Mouse (Mus musculus) large intestine, adult 2 months (tissue): ENCODE data around the gene Rybp. TPM values are rescaled to one million over a fixed set of nuclear protein-coding genes. Genes with fewer than 3 reads are reported as not detected.

ENCODE experiments used
- DNase-seq: peaks from one replicate; pipeline ENCODE4 v3.0.0-alpha.2; 2012; ENCODE audit warnings: low read depth, low spot score
- WGBS: fragments of 180-500 bp; shearing (Covaris S2); methylation state at CpG from one replicate; pipeline ENCODE4 v1.1.7; 2018; 5-methylcytosine and 5-hydroxymethylcytosine counted together
- polyA plus RNA-seq: library from polyadenylated mRNA; depleted of rRNA; stranded (reverse); fragments of >200 nt; gene quantifications from 2 replicates; pipeline ENCODE4 v1.2.3, GENCODE M21; 2012

The Rybp gene
- polyA plus RNA-seq, 1 experiment, result 20.6 TPM

DNA sequence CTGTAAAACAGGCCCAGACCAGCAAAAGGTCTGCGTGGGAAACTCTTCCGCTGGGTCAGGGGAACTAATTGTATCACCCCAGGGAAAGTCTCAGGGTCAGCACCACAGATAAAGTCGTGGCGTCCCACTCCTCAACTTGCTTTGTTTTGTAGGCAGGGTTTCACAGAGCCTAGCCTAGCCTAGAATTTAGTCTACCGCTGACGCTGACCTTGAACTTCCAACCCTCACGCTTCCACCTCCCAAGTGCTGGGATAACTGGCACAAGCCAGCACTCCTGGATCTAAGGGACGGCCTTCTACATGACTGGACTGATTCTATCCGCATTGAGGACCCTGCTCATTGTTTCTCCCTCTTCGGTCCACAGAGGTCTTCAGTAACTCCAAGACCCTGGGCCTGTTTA, 63.9 kb downstream of the Rybp start:
- 94% methylated on average over 10 of the region's 10 CpGs for WGBS
- no peak for DNase-seq

DNA sequence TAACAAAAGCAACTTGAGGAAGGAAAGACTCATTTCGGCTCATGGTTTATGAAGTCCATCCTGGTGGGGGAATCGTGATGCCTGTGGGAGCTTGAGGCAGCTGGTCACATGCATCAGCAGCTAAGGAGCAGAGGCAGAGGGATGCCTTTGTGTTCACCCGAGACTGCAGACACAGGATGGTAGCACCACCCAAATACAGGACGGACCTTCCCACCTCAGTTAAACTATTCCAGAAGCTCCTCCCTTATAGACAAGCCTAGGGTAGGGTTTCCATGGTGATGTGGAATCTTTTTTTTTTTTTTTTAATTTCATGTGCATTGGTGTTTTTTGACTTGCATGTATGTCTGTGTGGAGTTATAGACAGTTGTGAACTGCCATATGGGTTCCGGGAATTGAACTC, 64.4 kb downstream of the Rybp start:
- DNase-seq, result no peak
- WGBS, result 94% methylated on average over 5 of the region's 5 CpGs

DNA sequence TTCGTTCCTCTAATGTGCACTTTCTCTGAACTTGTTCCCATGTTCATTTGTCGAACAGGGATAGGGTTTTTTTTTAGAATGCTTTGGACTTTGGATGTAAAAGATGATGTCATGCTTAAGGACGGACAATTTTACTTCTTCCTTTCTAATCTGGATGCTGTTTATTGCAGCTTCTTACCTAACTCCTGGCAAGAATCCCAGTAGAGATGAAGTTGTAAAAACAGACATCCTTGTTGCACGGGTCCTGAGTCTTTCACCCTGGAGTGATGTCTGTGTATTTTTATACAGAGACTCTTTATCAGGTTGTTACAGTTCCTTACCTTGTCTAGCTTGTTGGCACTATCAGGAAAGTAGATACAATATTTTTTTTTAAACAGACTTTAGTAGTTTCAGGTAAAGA, 65.5 kb downstream of the Rybp start:
- 13% methylated on average over 4 of the region's 4 CpGs for WGBS
- peak; percentile 67 for DNase-seq

DNA sequence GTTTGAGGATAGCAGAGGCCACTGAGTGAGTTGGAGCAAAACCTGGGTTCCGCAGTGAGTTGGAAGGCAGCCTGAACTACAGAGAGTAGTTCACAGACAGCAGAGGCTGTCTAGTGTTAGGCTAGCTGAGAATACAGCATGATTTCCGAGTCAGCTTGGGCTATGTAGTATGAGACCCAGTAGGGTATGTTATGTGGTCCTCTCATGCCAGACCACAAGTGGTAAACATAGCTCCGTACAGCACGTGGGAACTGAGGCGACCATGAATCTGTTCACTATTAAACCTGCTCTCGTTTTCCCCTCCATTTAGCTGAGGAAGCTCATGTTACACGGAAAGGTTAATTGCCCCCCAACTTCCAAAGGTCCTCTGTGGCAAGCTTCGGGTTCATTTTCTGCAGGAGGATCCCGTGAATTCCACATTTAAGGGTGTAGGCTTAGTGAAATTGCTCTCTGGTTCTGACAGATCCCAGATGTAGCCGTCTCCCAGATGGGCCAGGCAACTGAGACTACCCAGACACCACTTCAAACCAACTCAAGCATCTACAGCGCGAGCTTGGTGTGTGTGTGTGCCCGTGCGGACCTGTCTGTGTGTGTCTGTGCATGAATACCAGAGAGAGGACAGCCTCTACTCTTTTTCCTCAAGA, 66.2 kb downstream of the Rybp start:
- WGBS, result 67% methylated on average over 14 of the region's 14 CpGs
- no peak for DNase-seq

DNA sequence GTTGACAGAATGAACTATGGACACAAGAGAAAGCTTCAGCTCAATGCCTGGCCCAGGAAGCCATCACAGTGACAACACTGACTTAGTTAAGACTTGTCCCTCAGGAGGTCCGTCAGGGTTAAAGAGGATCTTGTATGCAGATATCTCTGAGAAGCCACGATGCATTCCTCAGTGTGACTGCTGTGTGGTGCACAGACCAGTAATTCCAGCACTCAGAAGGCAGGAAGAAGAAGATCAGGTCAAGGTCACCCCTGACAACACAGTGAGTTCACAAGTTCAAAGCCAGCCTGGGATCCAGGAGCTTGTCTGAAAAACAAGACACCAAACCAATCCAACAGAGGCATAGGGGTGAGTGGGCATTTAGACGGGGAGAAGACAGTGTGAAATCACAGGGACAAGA, 67.3 kb downstream of the Rybp start:
- 92% methylated on average over 3 of the region's 3 CpGs for WGBS
- no peak for DNase-seq

DNA sequence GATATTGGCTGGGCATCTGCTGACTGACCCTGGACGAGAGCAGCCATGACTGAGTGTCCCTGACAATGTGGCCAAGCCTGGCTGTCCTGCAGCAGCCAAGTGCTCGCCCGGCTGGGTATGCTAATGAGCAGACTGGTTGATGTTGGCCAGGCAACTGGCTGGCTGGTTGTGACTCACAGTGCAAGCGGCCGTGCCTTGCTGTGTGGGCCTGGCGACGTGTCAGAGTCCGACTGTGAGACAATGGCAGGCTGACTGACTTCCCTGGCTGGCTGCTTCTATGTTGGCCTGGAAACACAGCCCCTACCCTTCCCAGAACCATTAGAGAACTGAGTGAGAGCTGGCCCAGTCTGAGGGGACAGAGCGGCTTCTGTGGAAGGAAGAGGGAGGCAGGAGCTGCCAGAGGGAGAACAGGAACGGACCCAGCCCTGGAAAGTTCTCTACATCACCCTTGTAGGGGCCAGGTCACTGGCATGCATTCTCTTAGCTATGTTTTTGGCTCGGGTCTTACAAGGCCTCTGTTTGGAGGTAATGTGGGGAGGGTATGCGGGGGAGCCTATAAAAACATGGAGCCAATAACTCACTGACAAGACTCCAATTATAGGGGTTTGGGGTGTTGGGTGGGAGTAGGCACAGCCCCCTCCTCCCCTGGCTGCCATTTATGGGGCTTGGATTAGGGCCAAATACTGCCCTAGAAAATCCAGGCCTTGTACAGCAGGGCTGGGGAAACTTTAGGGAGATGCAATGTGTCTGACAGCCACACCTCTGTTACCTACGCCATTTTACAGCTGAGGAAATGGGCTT, 68.5 kb downstream of the Rybp start:
- no peak for DNase-seq
- WGBS, result 49% methylated on average over 13 of the region's 13 CpGs

DNA sequence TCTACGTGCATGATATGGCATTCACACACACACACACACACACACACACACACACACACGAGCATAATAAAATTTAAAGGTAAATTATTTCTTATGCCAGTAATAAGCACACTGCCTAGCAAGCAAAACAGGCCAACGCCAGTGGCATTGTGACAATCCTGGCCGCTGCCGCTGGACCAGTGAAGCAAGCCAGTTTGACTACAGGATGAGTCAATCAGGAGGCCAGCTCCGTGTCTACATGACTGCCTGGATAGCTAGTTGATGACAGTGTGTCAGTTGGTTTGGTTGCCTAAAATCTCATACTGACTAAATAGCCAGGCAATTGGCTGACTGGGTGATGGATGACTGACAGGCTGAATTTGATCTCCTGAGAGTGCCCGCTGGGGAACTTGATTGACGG, 69.8 kb downstream of the Rybp start:
- DNase-seq, result no peak
- 92% methylated on average over 8 of the region's 8 CpGs for WGBS

DNA sequence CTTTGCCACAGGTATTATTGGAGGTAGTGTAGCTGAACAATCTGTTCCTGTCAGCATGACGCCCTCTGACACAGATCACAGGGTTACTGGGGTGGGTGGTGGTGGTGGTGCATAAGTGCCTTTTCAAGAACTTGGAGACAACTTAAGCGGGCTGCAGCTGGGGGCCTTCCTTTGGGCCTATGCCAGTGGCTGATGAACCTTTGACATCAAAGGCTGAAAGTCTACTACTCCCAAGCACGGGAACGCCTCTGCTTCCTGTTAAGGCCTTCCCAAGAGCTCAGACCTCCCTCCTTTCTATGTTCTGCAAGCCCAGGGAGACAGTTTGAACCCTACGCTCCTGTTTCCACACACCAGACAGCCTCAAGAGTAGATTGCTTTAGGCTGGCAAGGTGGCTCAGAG, 70.3 kb downstream of the Rybp start:
- whole genome bisulfite sequencing, result 76% methylated on average over 5 of the region's 5 CpGs
- DNase-seq, result no peak

DNA sequence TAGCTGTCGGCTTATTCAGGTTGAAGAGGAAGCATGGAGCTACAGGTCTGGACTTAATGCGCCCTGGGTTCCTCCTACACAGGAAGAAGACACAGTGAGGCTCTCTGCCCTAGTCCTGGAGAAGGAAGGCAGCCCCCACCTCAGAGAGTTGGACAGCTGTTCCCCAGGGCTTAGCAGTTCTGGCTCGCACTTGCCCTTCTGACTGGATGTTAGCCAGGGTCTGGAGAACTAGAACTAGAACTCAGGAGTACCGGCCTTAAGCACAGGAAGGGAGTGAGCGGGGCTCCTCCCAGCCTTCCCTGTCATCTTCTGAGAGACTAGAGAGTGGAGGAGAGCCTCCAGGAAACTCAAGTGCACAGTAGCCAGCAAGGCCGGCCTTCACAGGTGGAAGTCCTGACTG, 71.5 kb downstream of the Rybp start:
- DNase-seq, result no peak
- 77% methylated on average over 6 of the region's 6 CpGs for WGBS

DNA sequence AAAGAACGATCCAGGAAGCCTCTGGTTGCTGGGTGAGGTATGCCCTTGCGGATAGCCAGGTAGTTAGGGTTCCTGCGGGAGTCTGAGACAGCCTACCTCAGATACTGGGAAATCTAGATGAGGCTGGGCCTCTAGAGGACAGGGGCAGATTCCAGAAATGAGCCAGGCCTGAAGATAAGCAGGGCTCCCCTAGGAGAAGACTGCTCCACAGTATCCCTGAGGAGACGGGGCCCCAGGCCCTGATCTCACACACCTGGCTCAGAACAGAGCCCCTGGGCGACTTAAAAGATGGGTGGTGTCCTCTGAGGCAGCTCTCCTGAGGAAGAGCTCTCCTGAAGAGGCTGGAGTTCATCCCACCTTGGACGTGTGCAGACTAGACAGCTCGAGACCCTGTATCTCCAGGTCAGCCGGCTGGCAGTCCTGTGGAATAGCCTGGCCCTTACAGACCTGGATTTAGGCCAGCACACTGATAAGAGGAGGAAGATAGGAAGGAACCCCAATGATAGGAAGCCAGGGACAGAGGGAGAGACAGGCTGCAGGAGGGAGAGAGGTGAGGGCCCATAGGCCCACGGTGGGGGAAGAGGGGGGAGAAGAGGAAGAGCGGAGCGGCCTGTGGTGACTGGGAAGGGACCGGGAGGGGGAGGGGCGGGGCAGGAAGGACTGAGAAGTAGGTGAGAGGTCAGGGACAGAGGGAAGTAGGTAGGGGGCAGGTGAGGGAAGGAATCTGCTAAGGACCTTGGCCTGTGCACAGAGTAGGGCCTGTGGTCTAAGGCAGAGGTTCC, 73.0 kb downstream of the Rybp start:
- 65% methylated on average over 13 of the region's 13 CpGs for WGBS
- DNase-seq, result no peak

DNA sequence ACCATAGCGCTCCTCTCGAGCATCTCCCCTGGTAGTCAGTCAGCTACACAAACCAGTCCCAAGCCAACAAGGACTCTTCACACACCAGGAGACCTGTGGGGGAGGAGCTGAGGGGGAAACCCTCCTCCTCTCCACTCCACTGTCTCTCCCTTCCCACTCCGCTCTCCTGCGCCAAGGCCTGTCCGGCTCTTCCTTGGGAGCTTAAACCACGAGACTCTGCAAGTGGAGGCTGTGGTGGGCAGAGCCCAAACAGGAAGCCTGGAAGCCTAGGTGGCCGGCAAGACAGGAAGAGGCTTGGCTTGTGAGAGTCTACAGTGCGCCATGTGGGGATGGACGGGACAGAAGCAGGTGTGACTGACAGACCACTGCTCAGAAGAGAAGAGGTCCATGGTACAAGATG, 73.7 kb downstream of the Rybp start:
- 86% methylated on average over 9 of the region's 9 CpGs for WGBS
- DNase-seq, result no peak

DNA sequence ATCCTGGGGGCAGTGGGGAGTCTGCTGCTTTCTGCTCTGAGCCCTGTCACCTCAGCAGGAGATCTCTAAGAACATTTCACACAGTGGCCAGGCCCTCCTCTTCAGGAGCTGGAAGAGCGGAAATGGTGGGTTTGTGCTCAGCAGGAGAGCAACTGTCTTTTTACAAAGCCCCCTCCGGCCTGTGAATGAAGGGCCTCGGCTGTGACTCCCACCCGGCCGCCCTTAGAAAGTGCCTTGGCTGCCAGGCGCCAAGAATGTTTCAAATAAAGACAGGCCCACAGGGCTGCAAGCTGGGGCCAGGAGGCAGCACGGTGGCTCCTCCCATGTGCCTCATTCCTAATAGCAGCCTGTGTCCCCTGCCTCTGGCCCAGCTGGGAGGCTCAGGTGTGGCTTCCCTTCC, 74.5 kb downstream of the Rybp start:
- WGBS, result 72% methylated on average over 7 of the region's 7 CpGs
- DNase-seq, result no peak

DNA sequence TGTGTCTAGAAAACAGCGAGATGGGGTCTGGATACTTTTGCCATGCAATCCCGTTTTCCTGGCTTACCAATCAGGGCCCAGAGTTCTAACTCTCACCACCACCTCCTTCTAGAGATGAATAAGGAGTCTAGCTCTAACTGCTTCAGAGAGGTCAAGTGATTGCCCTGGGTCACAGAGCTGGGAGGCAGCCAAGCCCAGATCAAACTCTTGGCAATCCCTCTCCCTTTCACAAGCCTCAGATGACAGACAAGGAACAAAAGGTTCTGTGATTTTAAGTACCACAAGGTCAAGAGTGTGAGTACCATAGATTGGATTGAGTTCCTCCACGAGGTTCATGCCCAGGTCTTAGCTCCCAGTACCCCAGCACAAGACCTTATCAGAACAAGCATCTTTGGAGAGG, 75.6 kb downstream of the Rybp start:
- DNase-seq, result no peak
- WGBS, result 76% methylated on average over 3 of the region's 3 CpGs

DNA sequence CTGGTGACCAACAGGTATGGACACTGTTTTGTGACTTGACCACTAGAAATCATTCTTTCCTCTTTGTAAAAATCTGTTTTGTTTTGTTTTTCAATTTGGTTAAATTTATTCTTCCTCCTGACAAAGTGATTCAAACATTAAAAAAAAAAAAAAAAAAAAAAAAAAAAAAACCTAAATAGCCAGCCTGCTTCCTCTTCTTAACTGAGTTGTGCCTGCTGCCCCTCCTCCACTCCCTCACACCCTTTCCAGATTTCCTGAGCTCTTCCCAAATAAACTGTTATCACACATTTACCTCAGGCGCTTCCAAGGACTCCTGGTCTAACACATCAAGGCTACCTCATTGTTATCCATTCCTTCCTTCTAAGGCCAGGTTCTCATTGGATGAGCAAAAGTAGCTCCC, 76.8 kb downstream of the Rybp start:
- 85% methylated on average over 1 of the region's 1 CpGs for WGBS
- no peak for DNase-seq

DNA sequence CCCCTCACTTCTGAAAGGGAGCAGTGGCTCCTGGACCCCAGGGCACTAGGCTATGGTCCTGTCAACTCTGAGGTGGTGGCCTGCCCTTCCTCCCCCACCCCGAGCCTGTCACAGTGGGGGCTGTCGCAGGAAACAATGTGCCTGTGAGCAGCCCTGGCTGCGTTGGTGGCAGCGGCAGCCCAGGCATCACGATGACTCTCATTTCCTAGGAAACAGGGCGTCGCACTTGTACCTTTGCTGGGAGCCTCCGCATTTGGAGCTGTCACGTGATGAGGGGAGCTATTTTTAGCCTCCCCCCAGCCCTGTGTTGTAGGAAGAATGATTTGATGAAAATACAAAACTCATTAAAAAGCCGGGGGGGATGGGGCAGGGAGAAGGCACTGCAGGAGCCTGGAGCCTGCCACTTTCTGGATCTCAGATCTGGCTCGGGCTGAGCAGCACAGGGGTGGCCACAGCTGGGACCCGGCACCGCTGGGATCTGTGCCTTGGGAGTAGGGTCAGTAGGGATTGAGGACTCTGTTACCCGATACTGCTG, 80.5 kb downstream of the Rybp start:
- 25% methylated on average over 14 of the region's 14 CpGs for WGBS
- DNase-seq, result no peak

DNA sequence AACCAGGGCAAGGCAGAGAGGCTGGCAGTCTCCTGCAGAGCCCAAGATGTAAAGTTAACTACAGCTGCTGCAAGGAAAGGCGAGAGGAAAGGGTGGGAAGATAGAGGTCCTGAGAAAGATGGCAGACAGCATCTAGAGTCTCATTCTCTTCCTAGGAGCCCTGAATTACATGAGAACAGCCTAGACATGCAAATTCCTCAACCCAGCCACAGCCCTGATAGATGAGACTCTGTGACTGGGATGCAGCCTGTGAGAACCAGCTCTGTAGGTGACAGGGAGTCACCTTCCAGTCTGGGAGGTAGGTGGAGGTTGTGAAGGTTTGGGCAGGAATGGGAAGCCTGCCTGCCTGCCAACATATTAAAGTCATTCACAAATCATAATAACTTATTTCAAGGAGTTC, 81.0 kb downstream of the Rybp start:
- WGBS, result 86% methylated on average over 1 of the region's 1 CpGs
- no peak for DNase-seq

DNA sequence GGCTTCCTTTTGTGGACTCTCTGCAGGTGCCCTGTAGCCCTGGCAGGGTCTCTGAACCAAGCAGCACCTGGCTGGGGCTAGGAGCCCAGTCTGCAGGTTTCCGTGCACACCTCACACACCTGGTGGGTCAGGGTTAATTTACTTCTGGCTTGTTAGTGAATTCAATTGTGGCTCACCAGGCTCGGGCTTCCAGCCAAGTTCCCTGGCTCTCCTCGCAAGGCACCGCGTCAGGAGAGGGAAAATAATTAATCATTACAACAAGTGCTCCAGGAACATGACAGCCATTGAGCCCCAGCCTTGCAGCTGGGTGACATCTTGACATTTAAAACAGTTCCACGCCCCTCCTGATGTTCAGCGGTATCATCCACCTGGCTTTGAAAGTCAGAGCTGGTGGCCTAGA, 82.8 kb downstream of the Rybp start:
- 9% methylated on average over 7 of the region's 7 CpGs for WGBS
- DNase-seq, result no peak

DNA sequence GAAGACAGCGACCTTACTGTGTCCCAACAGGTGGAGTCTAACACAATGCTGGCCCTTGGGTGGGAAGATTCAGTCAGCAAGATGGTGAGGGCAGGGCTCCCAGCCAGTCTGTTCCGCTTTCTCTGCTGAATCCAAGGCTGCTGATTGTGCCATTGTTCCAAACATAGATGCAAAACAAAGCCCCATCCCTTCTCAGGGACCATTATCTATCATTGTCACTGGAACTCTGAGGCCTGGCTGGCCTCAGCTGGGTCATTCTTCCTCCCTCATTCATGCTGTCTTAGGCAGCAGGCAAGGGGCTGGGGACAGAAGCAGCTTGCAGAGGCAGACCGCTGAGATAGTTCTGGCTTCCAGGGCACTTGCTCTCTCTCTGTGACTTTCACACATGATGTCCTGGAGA, 83.8 kb downstream of the Rybp start:
- no peak for DNase-seq
- WGBS, result 84% methylated on average over 3 of the region's 3 CpGs

DNA sequence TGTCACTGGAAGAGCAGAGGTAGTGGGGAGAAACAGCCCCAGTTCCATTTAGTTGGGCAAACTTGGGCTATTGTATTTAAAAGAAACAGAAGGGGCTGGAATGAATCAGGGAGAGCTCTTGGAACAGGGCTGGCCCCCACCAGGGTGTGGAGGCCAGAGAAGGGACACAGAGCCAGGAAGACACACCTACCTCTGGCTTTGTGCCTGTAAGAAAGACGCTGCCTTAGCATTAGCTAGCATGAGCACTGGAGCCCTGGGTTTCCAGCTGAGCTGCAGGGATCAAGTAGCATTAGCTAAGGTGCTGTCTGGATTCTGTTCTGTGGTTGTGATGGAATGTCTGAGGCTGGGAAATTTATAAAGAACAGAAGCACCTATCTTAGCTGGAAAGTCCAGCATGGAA, 85.2 kb downstream of the Rybp start:
- peak; percentile 33 for DNase-seq
- WGBS, result 22% methylated on average over 1 of the region's 1 CpGs

DNA sequence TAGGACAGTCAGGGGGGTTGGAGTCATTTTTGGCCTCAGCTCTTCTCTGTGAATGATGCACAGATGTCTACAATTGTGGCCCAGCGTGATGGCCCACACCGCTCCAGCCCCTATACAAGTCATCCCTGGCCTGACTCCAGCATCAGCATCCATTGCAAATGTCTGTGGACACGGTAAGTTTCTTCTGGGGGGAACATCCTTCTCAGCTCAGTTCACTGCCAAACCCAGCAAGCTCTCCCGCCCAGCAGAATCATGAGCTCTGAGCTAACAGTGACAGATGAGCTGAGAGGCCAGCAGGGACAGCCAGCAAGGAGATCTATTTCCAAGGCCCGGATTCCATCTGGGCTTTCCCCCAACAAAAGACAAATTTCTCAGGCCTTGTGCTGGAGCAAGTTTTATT, 90.2 kb downstream of the Rybp start:
- no peak for DNase-seq
- WGBS, result 77% methylated on average over 5 of the region's 5 CpGs
